8 mouse cellular contexts compared by ENCODE assay signal in genomic region chr1:150993162-150994064, GRCm38 (mm10). TPM values are rescaled to one million over a fixed set of nuclear protein-coding genes. Genes with fewer than 3 reads are reported as not detected.
DNase-seq lines count a peak whose midpoint lies in the region; ATAC-seq and TF ChIP-seq lines count a peak whose summit lies in the region.

Gene Hmcn1, minus strand, starts transcription at chr1:150993435.

- no peaks in the 10 kb centered on the region for H3K27me3 ChIP-seq in embryonic facial prominence, embryonic 15.5 days
- H3K27me3 ChIP-seq in heart, postnatal 0 days (ENCODE audit: control insufficient read depth, insufficient read depth, low read length): no peaks in the 10 kb centered on the region
- no peaks in the 10 kb centered on the region for H3K27me3 ChIP-seq in limb, embryonic 10.5 days (ENCODE audit: low read depth, poor library complexity, severe bottlenecking)
- H3K27me3 ChIP-seq in midbrain, embryonic 10.5 days (ENCODE audit: low read depth, poor library complexity, severe bottlenecking): peaks cover 16% of the 10 kb centered on the region
- H3K27me3 ChIP-seq in stomach, embryonic 15.5 days (replicated peaks): no peaks in the 10 kb centered on the region

- ATAC-seq in embryonic facial prominence, embryonic 15.5 days (ENCODE audit: insufficient number of reproducible peaks, low FRiP score, low TSS enrichment, low read depth): peak; percentile 94
- ATAC-seq in heart, postnatal 0 days (ENCODE audit: insufficient read depth, low read depth): peak; percentile 92
- ATAC-seq in stomach, embryonic 15.5 days (ENCODE audit: insufficient read depth, low FRiP score, low read depth): peak; percentile 85

- peak; percentile 61 for TF ChIP-seq CTCF in heart, postnatal 0 days (IDR thresholded peaks at IDR 0.05; ENCODE audit: low read depth)

- peak within 1 kb of the TSS; percentile 86 for H3K27ac ChIP-seq in embryonic facial prominence, embryonic 15.5 days (replicated peaks)
- H3K27ac ChIP-seq in heart, postnatal 0 days (ENCODE audit: low read depth): peak within 1 kb of the TSS; percentile 91
- H3K27ac ChIP-seq in limb, embryonic 10.5 days: peak within 1 kb of the TSS; percentile 98
- H3K27ac ChIP-seq in midbrain, embryonic 10.5 days (replicated peaks): peak within 1 kb of the TSS; percentile 90
- H3K27ac ChIP-seq in stomach, embryonic 15.5 days: peak within 1 kb of the TSS; percentile 73

- TF ChIP-seq EP300 in heart, postnatal 0 days (IDR thresholded peaks at IDR 0.05; ENCODE audit: low read depth): no peak

- H3K4me2 ChIP-seq in embryonic facial prominence, embryonic 15.5 days (replicated peaks): peak within 1 kb of the TSS; percentile 67
- peak within 1 kb of the TSS; percentile 73 for H3K4me2 ChIP-seq in heart, postnatal 0 days (ENCODE audit: low read depth, low read length)
- H3K4me2 ChIP-seq in stomach, embryonic 15.5 days: peak within 1 kb of the TSS; percentile 76

- peak within 1 kb of the TSS; percentile 59 for H3K4me3 ChIP-seq in embryonic facial prominence, embryonic 15.5 days (replicated peaks)
- H3K4me3 ChIP-seq in heart, postnatal 0 days (ENCODE audit: low read depth, low read length): peak within 1 kb of the TSS; percentile 71
- peak within 1 kb of the TSS; percentile 77 for H3K4me3 ChIP-seq in limb, embryonic 10.5 days
- peak within 1 kb of the TSS; percentile 70 for H3K4me3 ChIP-seq in midbrain, embryonic 10.5 days
- H3K4me3 ChIP-seq in stomach, embryonic 15.5 days (replicated peaks): peak within 1 kb of the TSS; percentile 53

- peaks cover 19% of the 10 kb centered on the region for H3K4me1 ChIP-seq in embryonic facial prominence, embryonic 15.5 days
- H3K4me1 ChIP-seq in heart, postnatal 0 days (ENCODE audit: control insufficient read depth, insufficient read depth): peaks cover 20% of the 10 kb centered on the region
- H3K4me1 ChIP-seq in limb, embryonic 10.5 days: peaks cover 45% of the 10 kb centered on the region
- peaks cover 27% of the 10 kb centered on the region for H3K4me1 ChIP-seq in midbrain, embryonic 10.5 days
- H3K4me1 ChIP-seq in stomach, embryonic 15.5 days: 0 out of 2 replicates have a peak, but pooled peaks cover 3% of the 10 kb centered on the region

- no peaks in the 10 kb centered on the region for H3K9me3 ChIP-seq in embryonic facial prominence, embryonic 15.5 days (replicated peaks)
- 0 out of 2 replicates have a peak, but pooled peaks cover 9% of the 10 kb centered on the region for H3K9me3 ChIP-seq in heart, postnatal 0 days (replicated peaks; ENCODE audit: control insufficient read depth, low read length)
- H3K9me3 ChIP-seq in limb, embryonic 10.5 days (replicated peaks): no peaks in the 10 kb centered on the region
- no peaks in the 10 kb centered on the region for H3K9me3 ChIP-seq in midbrain, embryonic 10.5 days (replicated peaks)
- H3K9me3 ChIP-seq in stomach, embryonic 15.5 days: no peaks in the 10 kb centered on the region

- no peaks in the 10 kb centered on the region for H3K36me3 ChIP-seq in embryonic facial prominence, embryonic 15.5 days
- H3K36me3 ChIP-seq in heart, postnatal 0 days (replicated peaks; ENCODE audit: control insufficient read depth, insufficient read depth, low read length): no peaks in the 10 kb centered on the region
- H3K36me3 ChIP-seq in limb, embryonic 10.5 days: 0 out of 2 replicates have a peak, but pooled peaks cover 2% of the 10 kb centered on the region
- H3K36me3 ChIP-seq in midbrain, embryonic 10.5 days: no peaks in the 10 kb centered on the region
- no peaks in the 10 kb centered on the region for H3K36me3 ChIP-seq in stomach, embryonic 15.5 days

- peak within 1 kb of the TSS; percentile 58 for H3K9ac ChIP-seq in embryonic facial prominence, embryonic 15.5 days
- H3K9ac ChIP-seq in heart, postnatal 0 days (replicated peaks; ENCODE audit: low read depth, low read length): peak within 1 kb of the TSS; percentile 72
- peak within 1 kb of the TSS; percentile 45 for H3K9ac ChIP-seq in stomach, embryonic 15.5 days

- whole genome bisulfite sequencing in embryonic facial prominence, embryonic 15.5 days: 1% methylated on average over 34 of the region's 38 CpGs
- WGBS in heart, postnatal 0 days: under 1% methylated on average over 38 of the region's 38 CpGs
- under 1% methylated on average over 38 of the region's 38 CpGs for WGBS in limb, embryonic 10.5 days
- WGBS in midbrain, embryonic 10.5 days: under 1% methylated on average over 34 of the region's 38 CpGs
- WGBS in stomach, embryonic 15.5 days: 1% methylated on average over 38 of the region's 38 CpGs

- peak; percentile 27 to 28 for DNase-seq in B cell, adult 2 months
- DNase-seq in NIH3T3 (ENCODE audit: low read depth): peak; percentile 20
- DNase-seq in heart, postnatal 0 days (ENCODE audit: low spot score): peak; percentile 87
- DNase-seq in limb, embryonic 10.5 days (ENCODE audit: low spot score): peak; percentile 89
- peak; percentile 87 for DNase-seq in midbrain, embryonic 10.5 days (ENCODE audit: low spot score)
- no peak for DNase-seq in frontal cortex, postnatal 14 days (ENCODE audit: low spot score in 2 of 2)

RNA-seq across cellular contexts. Expression of gene Hmcn1, which starts in this region (rescaled TPM):
- polyA plus RNA-seq in embryonic facial prominence, embryonic 15.5 days (2015; fragmentation: Nextera tagmentation; extraction: Ambion mirVana): 26.4 and 27.2 TPM in 2 replicates
- total RNA-seq in heart, postnatal 0 days (2014; rRNA removed; ENCODE audit: low replicate concordance): 51.0 and 59.2 TPM in 2 replicates
- 18.3 and 18.9 TPM in 2 replicates for polyA plus RNA-seq in heart, postnatal 0 days (2015; fragmentation: Nextera tagmentation; extraction: Ambion mirVana)
- 10.4 and 14.2 TPM in 2 replicates for polyA plus RNA-seq in limb, embryonic 10.5 days (2016; fragmentation: Nextera tagmentation; extraction: Ambion mirVana)
- polyA plus RNA-seq in midbrain, embryonic 10.5 days (2016; fragmentation: Nextera tagmentation; extraction: Ambion mirVana): 4.8 and 5.8 TPM in 2 replicates
- polyA plus RNA-seq in stomach, embryonic 15.5 days (2015; fragmentation: Nextera tagmentation; extraction: Ambion mirVana): 11.4 and 11.6 TPM in 2 replicates

Comparison
In these comparisons a context has a peak if more than half of its experiments do, and no peak if none do; other contexts are left out.
1. DNase-seq: peak in B cell, adult 2 months (2 of 2), NIH3T3 (single experiment), heart, postnatal 0 days (single experiment), limb, embryonic 10.5 days (single experiment) and midbrain, embryonic 10.5 days (single experiment); none in frontal cortex, postnatal 14 days (0 of 2).
2. Peak in every context shown above with its lines, with median percentiles within 50 percentile points of each other: ATAC-seq, H3K27ac ChIP-seq, H3K4me2 ChIP-seq, H3K4me3 ChIP-seq and H3K9ac ChIP-seq.